Mouse (Mus musculus): ENCODE data around the gene Ryr3. TPM values are rescaled to one million over a fixed set of nuclear protein-coding genes. Genes with fewer than 3 reads are reported as not detected.
A peak's percentile ranks its signal among the peaks of the same experiment; 100 is the strongest.

Gene Ryr3
- polyA plus RNA-seq (2016; fragmentation: Nextera tagmentation; extraction: Ambion mirVana) = 0.20 and 0.24 TPM in 2 replicates

DNA sequence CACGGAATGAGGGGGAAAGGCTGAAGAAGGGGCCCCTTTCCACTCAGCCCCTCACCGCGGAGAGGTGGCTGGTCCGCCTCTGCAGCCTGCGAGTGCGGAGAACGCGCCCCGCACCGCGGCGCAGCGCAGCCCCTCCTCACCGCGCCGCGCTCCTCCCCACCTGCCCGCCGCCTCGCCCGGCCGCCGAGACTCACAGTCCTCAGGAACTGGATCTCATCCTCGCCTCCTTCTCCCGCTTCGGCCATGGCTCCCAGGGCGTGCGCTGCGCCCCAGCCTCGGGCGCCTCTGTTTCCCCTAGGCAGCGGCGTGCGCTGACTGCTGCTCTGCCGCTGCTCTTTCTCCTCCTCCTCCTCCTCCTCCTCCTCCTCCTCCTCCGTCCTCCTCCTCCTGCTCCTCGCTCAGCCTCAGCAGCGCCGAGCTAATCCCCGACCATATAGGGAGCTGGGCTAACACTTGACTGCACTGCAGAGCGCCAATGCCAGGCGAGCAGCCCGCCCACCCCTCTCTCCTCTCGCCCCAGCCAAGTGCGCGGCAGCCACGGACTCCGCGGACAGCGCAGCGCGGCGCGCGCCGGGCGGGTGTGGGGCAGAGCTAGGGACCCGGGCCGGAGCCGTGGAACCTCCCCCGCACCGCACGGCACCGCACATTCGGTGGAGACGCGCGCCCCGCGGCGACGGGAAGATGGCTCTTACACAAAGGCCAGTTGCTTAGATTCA lies at the start of gene Ryr3:
TSS of gene Ryr3 (minus strand) at position 351 of the 716 bp plus-strand sequence.
- H3K27me3 ChIP-seq (ENCODE audit: low read depth, poor library complexity, severe bottlenecking) = peaks cover 64% of the 10 kb centered on the region
- under 1% methylated on average over 66 of the region's 72 CpGs for WGBS
- H3K4me3 ChIP-seq = peak within 1 kb of the TSS; percentile 60
- peak; percentile 67 for DNase-seq (ENCODE audit: low spot score)
- peaks cover 15% of the 10 kb centered on the region for H3K4me1 ChIP-seq
- no peaks in the 10 kb centered on the region for H3K36me3 ChIP-seq
- H3K27ac ChIP-seq = peak within 1 kb of the TSS; percentile 63
- no peaks in the 10 kb centered on the region for H3K9me3 ChIP-seq (replicated peaks)

GRCm38 (mm10) chr2:113238871-113239270 lies 22.0 kb upstream of the Ryr3 start:
- no peak overlapping the region for H3K4me3 ChIP-seq
- peaks cover 5% of the 10 kb centered on the region; the same call in 1 of the 2 replicates for H3K4me1 ChIP-seq
- DNase-seq (ENCODE audit: low spot score) = no peak
- no peaks in the 10 kb centered on the region for H3K27me3 ChIP-seq (ENCODE audit: low read depth, poor library complexity, severe bottlenecking)
- no peaks in the 10 kb centered on the region for H3K36me3 ChIP-seq
- WGBS = 76% methylated on average over 5 of the region's 5 CpGs
- no peaks in the 10 kb centered on the region for H3K9me3 ChIP-seq (replicated peaks)
- no peak overlapping the region for H3K27ac ChIP-seq

DNA sequence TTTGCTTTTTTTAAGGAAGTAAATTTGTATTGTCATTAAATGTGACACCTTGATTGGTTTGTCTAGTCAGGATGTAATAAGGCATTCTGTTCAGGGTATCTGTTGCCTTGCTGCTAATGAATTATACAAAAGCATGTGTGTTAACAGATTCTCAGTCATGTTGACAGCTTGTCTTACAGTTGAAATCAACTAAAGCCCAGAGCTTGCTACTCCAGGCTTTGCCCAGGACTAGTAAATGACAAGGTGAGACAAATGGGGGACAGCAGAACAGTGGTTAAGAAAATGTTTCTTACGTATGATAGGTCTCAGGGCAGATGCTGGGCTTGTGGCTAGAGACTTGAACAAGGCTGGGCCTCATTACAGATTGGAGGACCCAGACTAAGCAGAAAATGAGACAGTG lies 20.1 kb upstream of the Ryr3 start:
- Histone ChIP-seq H3K4me3 (no peak overlapping the region), H3K4me1 (peaks cover 5% of the 10 kb centered on the region; the same call in 1 of the 2 replicates), H3K27ac (no peak overlapping the region), H3K9me3 (replicated peaks) (no peaks in the 10 kb centered on the region), H3K36me3 (no peaks in the 10 kb centered on the region), H3K27me3 (ENCODE audit: low read depth, poor library complexity, severe bottlenecking) (no peaks in the 10 kb centered on the region)
- no peak for DNase-seq (ENCODE audit: low spot score)
- WGBS = 82% methylated on average over 1 of the region's 1 CpGs

- Histone ChIP-seq H3K9me3 (replicated peaks) (no peaks in the 10 kb centered on the region), H3K27me3 (ENCODE audit: low read depth, poor library complexity, severe bottlenecking) (no peaks in the 10 kb centered on the region), H3K36me3 (no peaks in the 10 kb centered on the region), H3K4me3 (no peak overlapping the region), H3K4me1 (peaks cover 5% of the 10 kb centered on the region; the same call in 1 of the 2 replicates), H3K27ac (no peak overlapping the region)
- no peak for DNase-seq (ENCODE audit: low spot score)
- WGBS = 23% methylated on average over 3 of the region's 3 CpGs
These were observed 17.7 kb upstream of the Ryr3 start for GRCm38 (mm10) chr2:113234559-113234958.

DNA sequence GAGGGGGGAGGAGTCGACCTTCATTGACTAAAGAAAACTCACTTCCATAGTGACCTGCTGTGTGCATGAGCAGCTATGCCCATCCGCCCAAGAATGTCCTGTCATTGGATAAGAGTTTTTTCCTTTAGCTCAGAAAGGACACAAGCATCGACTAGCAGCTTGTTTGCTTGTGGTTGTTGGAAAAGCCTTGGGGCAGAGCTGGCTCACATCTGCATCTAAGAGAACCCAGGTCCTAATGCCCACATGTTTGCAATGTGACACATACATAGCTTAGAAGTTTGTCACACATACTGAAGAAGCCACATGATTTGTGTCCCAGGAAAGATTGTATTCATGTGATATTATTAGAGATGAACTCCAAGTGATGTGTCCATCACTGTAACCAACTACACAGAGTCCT lies 16.5 kb upstream of the Ryr3 start:
- WGBS = 71% methylated on average over 3 of the region's 3 CpGs
- H3K4me3 ChIP-seq = no peak overlapping the region
- no peaks in the 10 kb centered on the region for H3K27me3 ChIP-seq (ENCODE audit: low read depth, poor library complexity, severe bottlenecking)
- H3K36me3 ChIP-seq = no peaks in the 10 kb centered on the region
- no peak for DNase-seq (ENCODE audit: low spot score)
- no peaks in the 10 kb centered on the region for H3K9me3 ChIP-seq (replicated peaks)
- no peaks in the 10 kb centered on the region for H3K4me1 ChIP-seq
- H3K27ac ChIP-seq = no peak overlapping the region

GRCm38 (mm10) chr2:113216105-113216745 lies 671 bp downstream of the Ryr3 start:
- WGBS = 5% methylated on average over 23 of the region's 23 CpGs
- Histone ChIP-seq H3K36me3 (no peaks in the 10 kb centered on the region), H3K9me3 (replicated peaks) (no peaks in the 10 kb centered on the region), H3K27ac (peak overlapping the region; percentile 63; the same call in 1 of the 2 replicates), H3K27me3 (ENCODE audit: low read depth, poor library complexity, severe bottlenecking) (peaks cover 64% of the 10 kb centered on the region), H3K4me1 (peaks cover 15% of the 10 kb centered on the region), H3K4me3 (peak overlapping the region; percentile 60)
- no peak for DNase-seq (ENCODE audit: low spot score)

GRCm38 (mm10) chr2:113210023-113210422 lies 6.9 kb downstream of the Ryr3 start:
- Histone ChIP-seq H3K4me3 (no peak overlapping the region), H3K27ac (no peak overlapping the region), H3K9me3 (replicated peaks) (no peaks in the 10 kb centered on the region), H3K36me3 (no peaks in the 10 kb centered on the region), H3K27me3 (ENCODE audit: low read depth, poor library complexity, severe bottlenecking) (peaks cover 24% of the 10 kb centered on the region), H3K4me1 (no peaks in the 10 kb centered on the region)
- WGBS = 81% methylated on average over 3 of the region's 3 CpGs
- no peak for DNase-seq (ENCODE audit: low spot score)

GRCm38 (mm10) chr2:113209263-113209662 lies 7.6 kb downstream of the Ryr3 start:
- H3K27me3 ChIP-seq (ENCODE audit: low read depth, poor library complexity, severe bottlenecking) = peaks cover 17% of the 10 kb centered on the region
- H3K9me3 ChIP-seq (replicated peaks) = no peaks in the 10 kb centered on the region
- WGBS = 92% methylated on average over 9 of the region's 9 CpGs
- DNase-seq (ENCODE audit: low spot score) = no peak
- no peaks in the 10 kb centered on the region for H3K36me3 ChIP-seq
- H3K27ac ChIP-seq = no peak overlapping the region
- H3K4me1 ChIP-seq = no peaks in the 10 kb centered on the region
- no peak overlapping the region for H3K4me3 ChIP-seq

GRCm38 (mm10) chr2:113202857-113203256 lies 14.0 kb downstream of the Ryr3 start:
- Histone ChIP-seq H3K27ac (no peak overlapping the region), H3K9me3 (replicated peaks) (no peaks in the 10 kb centered on the region), H3K27me3 (ENCODE audit: low read depth, poor library complexity, severe bottlenecking) (no peaks in the 10 kb centered on the region), H3K4me1 (no peaks in the 10 kb centered on the region), H3K4me3 (no peak overlapping the region), H3K36me3 (no peaks in the 10 kb centered on the region)
- WGBS = 85% methylated on average over 6 of the region's 6 CpGs
- DNase-seq (ENCODE audit: low spot score) = no peak

GRCm38 (mm10) chr2:113199030-113199679 lies 17.7 kb downstream of the Ryr3 start:
- no peak for DNase-seq (ENCODE audit: low spot score)
- H3K27me3 ChIP-seq (ENCODE audit: low read depth, poor library complexity, severe bottlenecking) = no peaks in the 10 kb centered on the region
- no peak overlapping the region for H3K27ac ChIP-seq
- H3K4me3 ChIP-seq = no peak overlapping the region
- no peaks in the 10 kb centered on the region for H3K4me1 ChIP-seq
- WGBS = 83% methylated on average over 2 of the region's 2 CpGs
- no peaks in the 10 kb centered on the region for H3K9me3 ChIP-seq (replicated peaks)
- no peaks in the 10 kb centered on the region for H3K36me3 ChIP-seq

- Histone ChIP-seq H3K9me3 (replicated peaks) (no peaks in the 10 kb centered on the region), H3K4me3 (no peak overlapping the region), H3K27ac (no peak overlapping the region), H3K36me3 (no peaks in the 10 kb centered on the region), H3K27me3 (ENCODE audit: low read depth, poor library complexity, severe bottlenecking) (no peaks in the 10 kb centered on the region), H3K4me1 (no peaks in the 10 kb centered on the region; the same call in 1 of the 2 replicates)
- 75% methylated on average over 6 of the region's 6 CpGs for WGBS
- no peak for DNase-seq (ENCODE audit: low spot score)
These were observed 29.7 kb downstream of the Ryr3 start for GRCm38 (mm10) chr2:113187158-113187557.

GRCm38 (mm10) chr2:113181701-113182100 lies 35.2 kb downstream of the Ryr3 start:
- Histone ChIP-seq H3K27ac (no peak overlapping the region), H3K36me3 (no peaks in the 10 kb centered on the region), H3K4me1 (peaks cover 7% of the 10 kb centered on the region; the same call in 1 of the 2 replicates), H3K4me3 (no peak overlapping the region), H3K27me3 (ENCODE audit: low read depth, poor library complexity, severe bottlenecking) (no peaks in the 10 kb centered on the region), H3K9me3 (replicated peaks) (no peaks in the 10 kb centered on the region)
- 25% methylated on average over 5 of the region's 5 CpGs for WGBS
- DNase-seq (ENCODE audit: low spot score) = peak; percentile 39

- Histone ChIP-seq H3K4me3 (no peak overlapping the region), H3K27ac (no peak overlapping the region), H3K4me1 (peaks cover 7% of the 10 kb centered on the region; the same call in 1 of the 2 replicates), H3K36me3 (no peaks in the 10 kb centered on the region), H3K27me3 (ENCODE audit: low read depth, poor library complexity, severe bottlenecking) (no peaks in the 10 kb centered on the region), H3K9me3 (replicated peaks) (no peaks in the 10 kb centered on the region)
- no peak for DNase-seq (ENCODE audit: low spot score)
These were observed 38.8 kb downstream of the Ryr3 start for GRCm38 (mm10) chr2:113178047-113178446.
